Mouse (Mus musculus): ENCODE results near the gene Gcc1. TPM values are rescaled to one million over a fixed set of nuclear protein-coding genes. Genes with fewer than 3 reads are reported as not detected.

The Gcc1 gene
- total and polyA plus RNA-seq, 2 experiments from 2014 or later, result 8.7 to 11.2 TPM

DNA sequence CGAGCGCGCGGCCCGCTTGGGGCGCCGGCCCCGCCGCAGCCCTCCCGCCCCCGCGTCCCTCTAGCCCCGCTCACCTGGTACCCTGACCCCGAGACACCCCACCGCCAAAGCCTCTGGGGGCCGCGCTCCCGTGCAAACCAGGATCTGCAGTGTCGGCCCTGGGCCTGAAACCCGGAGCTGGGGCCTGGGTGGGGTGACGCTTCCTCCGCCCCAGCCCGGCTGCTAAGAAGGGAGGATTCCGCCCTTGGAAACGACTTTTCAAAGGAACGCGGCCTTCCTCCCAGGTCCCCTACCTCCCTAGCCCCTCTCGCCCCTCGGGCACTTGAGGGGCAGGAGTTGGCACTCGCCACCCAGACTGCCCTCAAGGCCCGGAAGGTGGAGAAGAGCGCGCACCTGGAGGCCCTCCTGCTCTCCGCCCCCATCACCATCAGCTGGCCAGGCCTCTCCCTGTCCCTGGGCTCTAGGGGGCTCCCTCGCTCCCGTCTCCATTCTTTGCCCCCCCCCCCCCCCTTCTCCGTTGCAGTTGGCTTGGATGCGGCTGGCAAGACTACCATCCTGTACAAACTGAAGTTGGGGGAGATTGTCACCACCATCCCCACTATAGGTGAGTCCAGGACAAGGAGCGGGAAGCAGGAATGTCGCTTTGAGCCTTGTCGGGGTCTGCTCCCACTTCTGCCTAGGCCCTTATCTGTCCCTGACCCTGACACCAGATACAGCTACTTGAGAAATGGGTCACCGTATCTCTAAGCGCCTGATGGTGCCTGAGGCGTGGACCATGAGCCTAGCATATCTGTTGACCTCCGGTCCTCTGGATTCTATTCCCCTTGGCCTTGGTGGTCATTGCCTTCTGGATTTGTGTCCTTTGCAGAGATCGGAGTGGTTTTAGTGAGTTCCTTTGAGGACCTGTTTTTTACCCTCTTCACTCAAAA lies 4.2 kb downstream of the Gcc1 start:
- H3K9ac ChIP-seq (replicated peaks; ENCODE audit: low read length, poor library complexity, severe bottlenecking), result peak overlapping the region; percentile 86
- WGBS, result 12% methylated on average over 37 of the region's 46 CpGs
- peak overlapping the region; percentile 62 for H3K4me2 ChIP-seq (ENCODE audit: low read depth, low read length, poor library complexity, severe bottlenecking)
- H3K4me1 ChIP-seq (ENCODE audit: insufficient read depth, low read length), result peaks cover 24% of the 10 kb centered on the region
- no peaks in the 10 kb centered on the region for H3K27me3 ChIP-seq (ENCODE audit: insufficient read depth, low read length)
- ATAC-seq (ENCODE audit: low FRiP score) (peak; percentile 39), DNase-seq (ENCODE audit: low spot score) (peak; percentile 41)
- peaks cover 14% of the 10 kb centered on the region for H3K36me3 ChIP-seq (ENCODE audit: insufficient read depth, low read length)
- H3K4me3 ChIP-seq (ENCODE audit: low read depth, low read length), result peak overlapping the region; percentile 88
- no peaks in the 10 kb centered on the region for H3K9me3 ChIP-seq (ENCODE audit: low read length)
- TF ChIP-seq CTCF (IDR thresholded peaks at IDR 0.05), result peak; percentile 43
- H3K27ac ChIP-seq (ENCODE audit: low read depth, low read length), result peak overlapping the region; percentile 80

DNA sequence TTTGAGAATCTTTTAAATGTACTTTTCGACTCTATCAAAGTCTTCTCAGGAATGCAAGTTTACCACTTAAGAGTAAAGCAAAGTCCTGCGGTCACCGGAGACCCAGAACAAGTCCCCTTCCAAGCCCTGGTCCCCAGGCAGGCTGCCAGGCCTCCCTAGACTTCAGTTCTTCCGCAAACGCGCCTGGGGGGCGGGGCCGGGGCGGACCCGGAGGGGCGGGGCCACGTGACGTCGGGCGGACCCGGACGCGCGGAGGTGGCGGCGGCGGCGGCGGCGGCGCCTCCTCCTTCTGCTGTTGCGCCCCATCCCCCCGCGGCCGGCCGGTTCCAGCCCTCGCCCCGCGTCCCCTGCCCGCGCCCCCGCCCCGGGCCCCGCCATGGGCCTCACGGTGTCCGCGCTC lies 4.9 kb downstream of the Gcc1 start, which contains the start of gene Arf5:
Arf5 (plus strand) TSS at position 248 of the 400 bp plus-strand sequence.
- peak within 1 kb of the TSS; percentile 62 for H3K4me2 ChIP-seq (ENCODE audit: low read depth, low read length, poor library complexity, severe bottlenecking)
- DNase-seq (ENCODE audit: low spot score), result peak; percentile 89
- peak within 1 kb of the TSS; percentile 88 for H3K4me3 ChIP-seq (ENCODE audit: low read depth, low read length)
- H3K4me1 ChIP-seq (ENCODE audit: insufficient read depth, low read length), result peaks cover 24% of the 10 kb centered on the region
- H3K27ac ChIP-seq (ENCODE audit: low read depth, low read length), result peak within 1 kb of the TSS; percentile 80
- peaks cover 21% of the 10 kb centered on the region for H3K36me3 ChIP-seq (ENCODE audit: insufficient read depth, low read length)
- no peaks in the 10 kb centered on the region for H3K27me3 ChIP-seq (ENCODE audit: insufficient read depth, low read length)
- peak within 1 kb of the TSS; percentile 86 for H3K9ac ChIP-seq (replicated peaks; ENCODE audit: low read length, poor library complexity, severe bottlenecking)
- no peaks in the 10 kb centered on the region for H3K9me3 ChIP-seq (ENCODE audit: low read length)
- ATAC-seq (ENCODE audit: low FRiP score), result peak; percentile 79
- WGBS, result under 1% methylated on average over 14 of the region's 42 CpGs
- no peak for TF ChIP-seq CTCF (IDR thresholded peaks at IDR 0.05)

DNA sequence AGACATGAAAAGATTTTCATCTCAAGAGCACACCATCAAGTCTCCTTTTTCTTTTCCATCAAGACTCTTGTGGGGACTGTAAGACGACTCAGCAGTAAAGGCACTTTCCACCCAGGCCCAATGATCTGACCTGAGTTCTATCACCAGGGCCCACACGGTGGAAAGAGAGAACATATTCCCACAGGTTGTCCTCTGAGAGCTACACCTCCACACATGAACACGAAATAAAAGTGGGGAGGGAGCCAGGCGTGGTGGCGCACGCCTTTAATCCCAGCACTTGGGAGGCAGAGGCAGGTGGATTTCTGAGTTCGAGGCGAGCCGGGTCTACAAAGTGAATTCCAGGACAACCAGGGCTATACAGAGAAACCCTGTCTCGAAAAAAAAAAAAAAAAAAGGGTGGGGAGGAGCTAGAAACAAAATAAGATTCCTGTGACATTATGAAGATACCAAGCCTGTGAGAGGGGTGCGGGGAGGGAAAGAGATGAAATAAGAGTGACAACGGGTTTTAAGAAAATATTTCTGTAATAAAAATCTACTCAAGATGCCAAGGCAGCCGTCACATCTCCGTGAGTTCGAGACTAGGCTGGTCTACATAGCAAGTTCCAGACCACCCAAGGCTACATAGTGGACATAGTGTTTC lies 5.4 kb downstream of the Gcc1 start:
- Histone ChIP-seq H3K4me1 (ENCODE audit: insufficient read depth, low read length) (peaks cover 24% of the 10 kb centered on the region), H3K27me3 (ENCODE audit: insufficient read depth, low read length) (no peaks in the 10 kb centered on the region), H3K36me3 (ENCODE audit: insufficient read depth, low read length) (peaks cover 26% of the 10 kb centered on the region), H3K9me3 (ENCODE audit: low read length) (no peaks in the 10 kb centered on the region), H3K27ac (ENCODE audit: low read depth, low read length) (no peak overlapping the region), H3K4me3 (ENCODE audit: low read depth, low read length) (peak overlapping the region; percentile 88; the same call in 1 of the 2 replicates), H3K4me2 (ENCODE audit: low read depth, low read length, poor library complexity, severe bottlenecking) (peak overlapping the region; percentile 62), H3K9ac (replicated peaks; ENCODE audit: low read length, poor library complexity, severe bottlenecking) (no peak overlapping the region)
- WGBS, result 70% methylated on average over 15 of the region's 15 CpGs
- TF ChIP-seq CTCF (IDR thresholded peaks at IDR 0.05), result no peak
- no peak for DNase-seq (ENCODE audit: low spot score)
- ATAC-seq (ENCODE audit: low FRiP score), result no peak

DNA sequence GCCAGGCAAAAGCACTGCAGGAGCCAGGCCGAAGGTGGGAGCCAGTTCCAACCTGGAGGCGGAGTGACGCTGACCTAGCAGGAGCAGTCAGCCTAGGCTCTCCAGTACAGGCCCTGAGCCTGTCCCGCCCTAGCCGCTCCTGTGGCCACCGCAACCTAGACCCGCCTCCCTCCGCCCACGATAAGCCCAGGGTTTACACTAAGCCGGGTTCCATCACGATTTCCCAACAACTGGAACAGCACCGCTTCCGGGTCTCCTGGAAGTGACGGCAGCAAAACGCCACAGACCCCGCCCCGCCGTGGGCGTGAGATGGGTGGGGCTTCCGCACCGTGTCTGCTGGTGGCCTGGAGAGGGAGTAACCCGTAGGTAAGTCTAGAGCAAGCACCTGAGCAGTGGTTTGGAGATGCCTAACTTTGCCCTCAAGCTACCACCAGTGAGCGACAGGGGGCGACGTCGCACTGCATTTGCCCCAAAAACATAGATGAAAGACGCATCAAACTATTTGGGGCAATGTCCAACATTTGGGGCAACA lies 6.7 kb downstream of the Gcc1 start:
- DNase-seq (ENCODE audit: low spot score) (peak; percentile 95), ATAC-seq (ENCODE audit: low FRiP score) (peak; percentile 85)
- TF ChIP-seq CTCF (IDR thresholded peaks at IDR 0.05), result peak; percentile 82
- Histone ChIP-seq H3K9ac (replicated peaks; ENCODE audit: low read length, poor library complexity, severe bottlenecking) (peak overlapping the region; percentile 72), H3K4me1 (ENCODE audit: insufficient read depth, low read length) (peaks cover 24% of the 10 kb centered on the region), H3K4me3 (ENCODE audit: low read depth, low read length) (peak overlapping the region; percentile 84), H3K27ac (ENCODE audit: low read depth, low read length) (peak overlapping the region; percentile 38; the same call in 1 of the 2 replicates), H3K27me3 (ENCODE audit: insufficient read depth, low read length) (no peaks in the 10 kb centered on the region), H3K4me2 (ENCODE audit: low read depth, low read length, poor library complexity, severe bottlenecking) (peak overlapping the region; percentile 97), H3K36me3 (ENCODE audit: insufficient read depth, low read length) (peaks cover 31% of the 10 kb centered on the region), H3K9me3 (ENCODE audit: low read length) (no peaks in the 10 kb centered on the region)
- under 1% methylated on average over 27 of the region's 27 CpGs for WGBS

DNA sequence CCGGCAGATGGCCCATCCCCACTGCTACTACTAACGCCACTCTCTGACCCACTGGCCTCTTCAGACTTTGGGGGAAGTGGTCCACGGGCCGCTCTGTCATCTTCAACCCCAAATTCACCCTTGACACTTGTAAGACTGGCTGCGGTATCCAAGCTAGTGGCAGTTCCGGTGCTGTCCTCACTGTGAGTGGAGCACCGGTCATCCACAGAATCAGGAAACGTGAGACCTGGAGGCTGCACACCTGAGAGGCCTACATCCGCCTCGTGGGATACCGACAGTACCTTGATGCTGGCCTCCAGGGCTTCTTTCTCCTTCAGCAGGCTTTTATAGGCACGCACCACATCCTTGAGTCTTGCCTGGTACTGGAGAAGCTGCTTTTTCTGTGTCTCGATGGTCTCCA lies 7.3 kb downstream of the Gcc1 start:
- no peak for TF ChIP-seq CTCF (IDR thresholded peaks at IDR 0.05)
- Histone ChIP-seq H3K4me3 (ENCODE audit: low read depth, low read length) (peak overlapping the region; percentile 84), H3K27me3 (ENCODE audit: insufficient read depth, low read length) (no peaks in the 10 kb centered on the region), H3K4me2 (ENCODE audit: low read depth, low read length, poor library complexity, severe bottlenecking) (peak overlapping the region; percentile 97), H3K9ac (replicated peaks; ENCODE audit: low read length, poor library complexity, severe bottlenecking) (peak overlapping the region; percentile 72), H3K4me1 (ENCODE audit: insufficient read depth, low read length) (peaks cover 24% of the 10 kb centered on the region), H3K36me3 (ENCODE audit: insufficient read depth, low read length) (peaks cover 25% of the 10 kb centered on the region), H3K27ac (ENCODE audit: low read depth, low read length) (0 out of 2 replicates have a peak overlapping the region, but pooled peaks have one; percentile 38), H3K9me3 (ENCODE audit: low read length) (no peaks in the 10 kb centered on the region)
- ATAC-seq (ENCODE audit: low FRiP score) (no peak), DNase-seq (ENCODE audit: low spot score) (no peak)
- 26% methylated on average over 13 of the region's 13 CpGs for WGBS

All from midbrain, postnatal 0 days (tissue).